Mouse (Mus musculus): ENCODE data around the gene Lrrn4.

Gene Lrrn4

GRCm38 (mm10) chr2:132880844-132881645, at the start of gene Lrrn4:
Gene Lrrn4, minus strand, starts transcription at chr2:132880891.
- DNase-seq (ENCODE audit: low spot score in 2 of 2), result no peak

GRCm38 (mm10) chr2:132928999-132929398, 48.3 kb upstream of the Lrrn4 start:
- no peak for DNase-seq (ENCODE audit: low spot score in 2 of 2)

- DNase-seq (ENCODE audit: low spot score in 2 of 2), result no peak
These were observed 47.2 kb upstream of the Lrrn4 start for GRCm38 (mm10) chr2:132927871-132928270.

GRCm38 (mm10) chr2:132927298-132927697, 46.6 kb upstream of the Lrrn4 start:
- DNase-seq (ENCODE audit: low spot score in 2 of 2), result no peak

- DNase-seq (ENCODE audit: low spot score in 2 of 2), result no peak
These were observed 42.8 kb upstream of the Lrrn4 start for GRCm38 (mm10) chr2:132923290-132924085.

GRCm38 (mm10) chr2:132922076-132922873, 41.6 kb upstream of the Lrrn4 start:
- no peak for DNase-seq (ENCODE audit: low spot score in 2 of 2)

- no peak for DNase-seq (ENCODE audit: low spot score in 2 of 2)
These were observed 34.1 kb upstream of the Lrrn4 start for GRCm38 (mm10) chr2:132914785-132915184.

GRCm38 (mm10) chr2:132906763-132907162, 26.1 kb upstream of the Lrrn4 start:
- DNase-seq (ENCODE audit: low spot score in 2 of 2), result no peak

GRCm38 (mm10) chr2:132904961-132905360, 24.3 kb upstream of the Lrrn4 start:
- DNase-seq (ENCODE audit: low spot score in 2 of 2), result no peak

- DNase-seq (ENCODE audit: low spot score in 2 of 2), result peak in 1 of 2 experiments; percentile 11
These were observed 22.8 kb upstream of the Lrrn4 start for GRCm38 (mm10) chr2:132903498-132903897.

GRCm38 (mm10) chr2:132902056-132902455, 21.4 kb upstream of the Lrrn4 start:
- no peak for DNase-seq (ENCODE audit: low spot score in 2 of 2)

GRCm38 (mm10) chr2:132901636-132902035, 20.9 kb upstream of the Lrrn4 start:
- DNase-seq (ENCODE audit: low spot score in 2 of 2), result no peak

- DNase-seq (ENCODE audit: low spot score in 2 of 2), result no peak
These were observed 19.9 kb upstream of the Lrrn4 start for GRCm38 (mm10) chr2:132900596-132900995.

GRCm38 (mm10) chr2:132898211-132898610, 17.5 kb upstream of the Lrrn4 start:
- no peak for DNase-seq (ENCODE audit: low spot score in 2 of 2)

- no peak for DNase-seq (ENCODE audit: low spot score in 2 of 2)
These were observed 13.1 kb upstream of the Lrrn4 start for GRCm38 (mm10) chr2:132893826-132894225.

GRCm38 (mm10) chr2:132885312-132885711, 4.6 kb upstream of the Lrrn4 start:
- no peak for DNase-seq (ENCODE audit: low spot score in 2 of 2)

GRCm38 (mm10) chr2:132884303-132884967, 3.7 kb upstream of the Lrrn4 start:
- DNase-seq (ENCODE audit: low spot score in 2 of 2), result no peak

- peak in 1 of 2 experiments; percentile 19 for DNase-seq (ENCODE audit: low spot score in 2 of 2)
These were observed 1.2 kb downstream of the Lrrn4 start for GRCm38 (mm10) chr2:132879261-132880044.

GRCm38 (mm10) chr2:132876991-132877390, 3.7 kb downstream of the Lrrn4 start:
- no peak for DNase-seq (ENCODE audit: low spot score in 2 of 2)

- DNase-seq (ENCODE audit: low spot score in 2 of 2), result no peak
These were observed 6.9 kb downstream of the Lrrn4 start for GRCm38 (mm10) chr2:132873657-132874326.

Measured in urinary bladder, adult 18-20 months (tissue).